Mouse (Mus musculus) kidney, postnatal 10 days (tissue): ENCODE results near the gene Slc45a3.

ENCODE experiments used
- DNase-seq: peaks from one replicate; pipeline ENCODE4 v3.0.0; 2021; ENCODE audit warnings: mixed read lengths

The Slc45a3 gene

GRCm38 (mm10) chr1:132000506-132000905 lies 37.7 kb downstream of the Slc45a3 start:
- no peak for DNase-seq

GRCm38 (mm10) chr1:132001880-132002330 lies 39.1 kb downstream of the Slc45a3 start:
- DNase-seq = no peak

GRCm38 (mm10) chr1:132003111-132003510 lies 40.3 kb downstream of the Slc45a3 start:
- DNase-seq = no peak

- DNase-seq = peak; percentile 60
Observed at GRCm38 (mm10) chr1:132003817-132004216, 41.0 kb downstream of the Slc45a3 start.

- DNase-seq = no peak
Observed at GRCm38 (mm10) chr1:132004574-132005180, 41.9 kb downstream of the Slc45a3 start.

- no peak for DNase-seq
Observed at GRCm38 (mm10) chr1:132005466-132005865, 42.7 kb downstream of the Slc45a3 start.

- DNase-seq = no peak
Observed at GRCm38 (mm10) chr1:132006046-132006445, 43.3 kb downstream of the Slc45a3 start.

- no peak for DNase-seq
Observed at GRCm38 (mm10) chr1:132006721-132007120, 44.0 kb downstream of the Slc45a3 start.

GRCm38 (mm10) chr1:132007282-132007815 lies 44.6 kb downstream of the Slc45a3 start, which contains the start of gene Elk4:
Gene Elk4 (plus strand): TSS chr1:132007607.
- DNase-seq = peak; percentile 97

GRCm38 (mm10) chr1:132007828-132008827 lies 45.4 kb downstream of the Slc45a3 start:
- peak; percentile 94 for DNase-seq

- no peak for DNase-seq
Observed at GRCm38 (mm10) chr1:132008881-132009644, 46.3 kb downstream of the Slc45a3 start.

GRCm38 (mm10) chr1:132010632-132011501 lies 48.1 kb downstream of the Slc45a3 start:
- no peak for DNase-seq

GRCm38 (mm10) chr1:132011785-132012184 lies 49.0 kb downstream of the Slc45a3 start:
- no peak for DNase-seq

- DNase-seq = no peak
Observed at GRCm38 (mm10) chr1:132012861-132013260, 50.1 kb downstream of the Slc45a3 start.

GRCm38 (mm10) chr1:132014800-132015199 lies 52.0 kb downstream of the Slc45a3 start:
- no peak for DNase-seq

- DNase-seq = no peak
Observed at GRCm38 (mm10) chr1:132016691-132017090, 53.9 kb downstream of the Slc45a3 start.

GRCm38 (mm10) chr1:132019876-132020275 lies 57.1 kb downstream of the Slc45a3 start:
- DNase-seq = no peak

GRCm38 (mm10) chr1:132022107-132022506 lies 59.3 kb downstream of the Slc45a3 start:
- DNase-seq = no peak

- DNase-seq = no peak
Observed at GRCm38 (mm10) chr1:132026925-132027646, 64.3 kb downstream of the Slc45a3 start.

GRCm38 (mm10) chr1:132027978-132028377 lies 65.2 kb downstream of the Slc45a3 start:
- DNase-seq = no peak

GRCm38 (mm10) chr1:132028413-132028812 lies 65.6 kb downstream of the Slc45a3 start:
- DNase-seq = no peak
